Mouse (Mus musculus) lung, postnatal 10 days (tissue): ENCODE measurements around the gene Fes.

Experiments used
- DNase-seq: peaks from one replicate; pipeline ENCODE4 v3.0.0; 2021

Fes gene

GRCm38 (mm10) chr7:80374280-80374679 is 13.5 kb downstream of the Fes start:
- DNase-seq = no peak

GRCm38 (mm10) chr7:80373850-80374249 is 13.9 kb downstream of the Fes start:
- no peak for DNase-seq

- DNase-seq = no peak
Observed at GRCm38 (mm10) chr7:80373352-80373751, 14.4 kb downstream of the Fes start.

- DNase-seq = no peak
Observed at GRCm38 (mm10) chr7:80372667-80373066, 15.1 kb downstream of the Fes start.

GRCm38 (mm10) chr7:80372166-80372565 is 15.6 kb downstream of the Fes start:
- no peak for DNase-seq

GRCm38 (mm10) chr7:80371041-80371751 is 16.6 kb downstream of the Fes start, which contains the start of gene Man2a2:
Man2a2 (minus strand) TSS chr7:80371375.
- DNase-seq = peak; percentile 87

GRCm38 (mm10) chr7:80370649-80371040 is 17.1 kb downstream of the Fes start:
- peak; percentile 82 for DNase-seq

GRCm38 (mm10) chr7:80369967-80370431 is 17.7 kb downstream of the Fes start:
- no peak for DNase-seq

- no peak for DNase-seq
Observed at GRCm38 (mm10) chr7:80369461-80369860, 18.3 kb downstream of the Fes start.

- no peak for DNase-seq
Observed at GRCm38 (mm10) chr7:80368635-80369421, 18.9 kb downstream of the Fes start.

- DNase-seq = no peak
Observed at GRCm38 (mm10) chr7:80368009-80368408, 19.7 kb downstream of the Fes start.

GRCm38 (mm10) chr7:80367232-80367631 is 20.5 kb downstream of the Fes start:
- no peak for DNase-seq

GRCm38 (mm10) chr7:80365759-80366158 is 22.0 kb downstream of the Fes start:
- DNase-seq = peak; percentile 51

- DNase-seq = no peak
Observed at GRCm38 (mm10) chr7:80360435-80360834, 27.3 kb downstream of the Fes start.

- DNase-seq = no peak
Observed at GRCm38 (mm10) chr7:80358039-80358438, 29.7 kb downstream of the Fes start.

- DNase-seq = no peak
Observed at GRCm38 (mm10) chr7:80357156-80357555, 30.6 kb downstream of the Fes start.

- DNase-seq = no peak
Observed at GRCm38 (mm10) chr7:80356351-80356750, 31.4 kb downstream of the Fes start.

- no peak for DNase-seq
Observed at GRCm38 (mm10) chr7:80352920-80353319, 34.8 kb downstream of the Fes start.

GRCm38 (mm10) chr7:80350808-80351207 is 36.9 kb downstream of the Fes start:
- DNase-seq = no peak

GRCm38 (mm10) chr7:80347670-80348586 is 39.8 kb downstream of the Fes start:
- DNase-seq = peak; percentile 48

GRCm38 (mm10) chr7:80346830-80347229 is 40.9 kb downstream of the Fes start:
- DNase-seq = peak; percentile 52

GRCm38 (mm10) chr7:80346173-80346572 is 41.6 kb downstream of the Fes start:
- DNase-seq = no peak
